ENCODE assay signal across 8 mouse cellular contexts in the genomic region with DNA sequence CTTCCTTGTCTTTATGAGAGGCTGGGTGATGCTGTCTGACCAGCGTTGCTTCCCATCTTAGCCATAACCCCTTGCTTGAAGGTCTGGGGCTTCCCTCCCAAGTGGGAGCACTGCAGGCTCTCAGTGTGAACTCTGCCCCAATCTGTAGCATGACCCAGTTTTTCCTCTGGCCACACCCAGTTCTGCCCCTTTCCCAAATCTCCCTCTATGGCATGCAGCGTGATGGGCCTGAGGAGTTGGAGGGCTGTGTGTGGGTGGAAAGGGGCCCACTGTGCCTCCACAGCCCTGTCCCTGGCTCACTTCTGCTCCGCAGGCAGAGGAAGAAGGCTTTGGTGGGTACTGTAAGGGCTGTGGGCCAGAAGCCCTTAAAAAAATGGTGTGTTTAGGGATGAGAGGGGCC. TPM values are rescaled to one million over a fixed set of nuclear protein-coding genes. Genes with fewer than 3 reads are reported as not detected.
DNase-seq lines count a peak whose midpoint lies in the region; ATAC-seq lines count a peak whose summit lies in the region.

No protein-coding gene starts in this region.

- H3K9ac ChIP-seq in heart, embryonic 12.5 days = peak overlapping the region; percentile 93
- H3K9ac ChIP-seq in liver, embryonic 16.5 days (ENCODE audit: low read depth, low read length) = peak overlapping the region; percentile 33

- no peaks in the 10 kb centered on the region for H3K27me3 ChIP-seq in heart, embryonic 12.5 days (replicated peaks)
- no peaks in the 10 kb centered on the region for H3K27me3 ChIP-seq in liver, embryonic 16.5 days (ENCODE audit: control insufficient read depth, insufficient read depth, low read depth, low read length)

- intact Hi-C loops in heart, postnatal 25 days (cut with DNase I) = loop anchor here (5.0 kb wide), 1 partner anchor 34 kb away; the partner anchor contains the start of gene Nop2
- intact Hi-C loops in gastrocnemius, postnatal 14 days (cut with DNase I; ENCODE audit: low total_unique reads) = no loop called here

- H3K4me2 ChIP-seq in heart, embryonic 12.5 days = peak overlapping the region; percentile 94
- peak overlapping the region; percentile 71 for H3K4me2 ChIP-seq in liver, embryonic 16.5 days (ENCODE audit: low read depth, low read length)

- peak overlapping the region; percentile 89 for H3K4me3 ChIP-seq in heart, embryonic 12.5 days
- H3K4me3 ChIP-seq in liver, embryonic 16.5 days (ENCODE audit: low read depth, low read length) = peak overlapping the region; percentile 75

- ATAC-seq in heart, embryonic 12.5 days (ENCODE audit: insufficient number of reproducible peaks, low FRiP score) = no peak
- no peak for ATAC-seq in liver, embryonic 16.5 days (ENCODE audit: low read depth)
- ATAC-seq in megakaryocyte progenitor cell, adult 5-6 weeks (replicated peaks; ENCODE audit: poor library complexity) = no peak

- no peaks in the 10 kb centered on the region for H3K9me3 ChIP-seq in heart, embryonic 12.5 days (replicated peaks)
- no peaks in the 10 kb centered on the region for H3K9me3 ChIP-seq in liver, embryonic 16.5 days (replicated peaks; ENCODE audit: control insufficient read depth, low read length)

- 40% methylated on average over 3 of the region's 3 CpGs for WGBS in heart, embryonic 12.5 days
- 56% methylated on average over 3 of the region's 3 CpGs for WGBS in liver, embryonic 16.5 days (ENCODE audit: insufficient replicate concordance)

- no peak overlapping the region for H3K27ac ChIP-seq in heart, embryonic 12.5 days (ENCODE audit: poor library complexity, severe bottlenecking)
- H3K27ac ChIP-seq in liver, embryonic 16.5 days (ENCODE audit: low read length) = peak overlapping the region; percentile 48

- peak; percentile 93 for DNase-seq in heart, adult 11 months
- no peak for DNase-seq in heart, postnatal 25 days (ENCODE audit: low spot score)
- DNase-seq in Muller cell, postnatal 12 days (ENCODE audit: inconsistent ontology term) = peak; percentile 44
- DNase-seq in gastrocnemius, postnatal 14 days = no peak
- no peak for DNase-seq in lung, postnatal 14 days

- H3K4me1 ChIP-seq in heart, embryonic 12.5 days (replicated peaks) = peaks cover 42% of the 10 kb centered on the region
- H3K4me1 ChIP-seq in liver, embryonic 16.5 days (ENCODE audit: control insufficient read depth, low read depth, low read length) = peaks cover 45% of the 10 kb centered on the region

- peaks cover 48% of the 10 kb centered on the region for H3K36me3 ChIP-seq in heart, embryonic 12.5 days
- H3K36me3 ChIP-seq in liver, embryonic 16.5 days (ENCODE audit: control insufficient read depth, insufficient read depth) = peaks cover 39% of the 10 kb centered on the region

RNA-seq across cellular contexts. Expression of gene Chd4, which starts 2.7 kb away (rescaled TPM):
- 100 to 1,000 TPM; 111 to 116 TPM for total RNA-seq in heart, postnatal 25 days (2021)
- 76.2 and 77.3 TPM in 2 replicates for polyA plus RNA-seq in heart, embryonic 12.5 days (2016; fragmentation: Nextera tagmentation; extraction: Ambion mirVana)
- polyA plus RNA-seq in liver, embryonic 16.5 days (2015; fragmentation: Nextera tagmentation; extraction: Ambion mirVana) = 18.2 and 22.9 TPM in 2 replicates
- total RNA-seq in megakaryocyte progenitor cell, adult 5-6 weeks (2015) = 85.7 and 91.6 TPM in 2 replicates
- 299 and 375 TPM in 2 replicates for total RNA-seq in megakaryocyte progenitor cell, adult 5-6 weeks (2017)
- total RNA-seq in gastrocnemius, postnatal 14 days (2021) = 10 to 100 TPM; 75.1 to 84.3 TPM

RNA-seq across cellular contexts. Expression of gene Lpar5, which starts 30.8 kb away (rescaled TPM):
- total RNA-seq in heart, postnatal 25 days (2021) = not detected
- polyA plus RNA-seq in heart, embryonic 12.5 days (2016; fragmentation: Nextera tagmentation; extraction: Ambion mirVana) = 0.24 and 0.31 TPM in 2 replicates
- 1.4 and 1.5 TPM in 2 replicates for polyA plus RNA-seq in liver, embryonic 16.5 days (2015; fragmentation: Nextera tagmentation; extraction: Ambion mirVana)
- 6.7 and 10.6 TPM in 2 replicates for total RNA-seq in megakaryocyte progenitor cell, adult 5-6 weeks (2015)
- 3.5 and 6.7 TPM in 2 replicates for total RNA-seq in megakaryocyte progenitor cell, adult 5-6 weeks (2017)
- total RNA-seq in gastrocnemius, postnatal 14 days (2021) = under 1 TPM in 1 of 2 experiments, not detected in 1; 0.24 TPM

RNA-seq across cellular contexts. Expression of gene Nop2, which starts 33.2 kb away (rescaled TPM):
- 10 to 100 TPM; 19.4 to 20.0 TPM for total RNA-seq in heart, postnatal 25 days (2021)
- 55.0 and 56.2 TPM in 2 replicates for polyA plus RNA-seq in heart, embryonic 12.5 days (2016; fragmentation: Nextera tagmentation; extraction: Ambion mirVana)
- polyA plus RNA-seq in liver, embryonic 16.5 days (2015; fragmentation: Nextera tagmentation; extraction: Ambion mirVana) = 25.2 and 25.3 TPM in 2 replicates
- 42.8 and 43.7 TPM in 2 replicates for total RNA-seq in megakaryocyte progenitor cell, adult 5-6 weeks (2015)
- total RNA-seq in megakaryocyte progenitor cell, adult 5-6 weeks (2017) = 82.3 and 83.8 TPM in 2 replicates
- total RNA-seq in gastrocnemius, postnatal 14 days (2021) = 10 to 100 TPM; 16.0 to 20.4 TPM

RNA-seq across cellular contexts. Expression of gene Iffo1, which starts 46.5 kb away (rescaled TPM):
- 10 to 100 TPM in 1 of 2 experiments, 1 to 10 TPM in 1; 7.1 to 12.0 TPM for total RNA-seq in heart, postnatal 25 days (2021)
- polyA plus RNA-seq in heart, embryonic 12.5 days (2016; fragmentation: Nextera tagmentation; extraction: Ambion mirVana) = 11.3 and 11.8 TPM in 2 replicates
- 3.0 and 4.2 TPM in 2 replicates for polyA plus RNA-seq in liver, embryonic 16.5 days (2015; fragmentation: Nextera tagmentation; extraction: Ambion mirVana)
- 14.3 and 18.1 TPM in 2 replicates for total RNA-seq in megakaryocyte progenitor cell, adult 5-6 weeks (2015)
- total RNA-seq in megakaryocyte progenitor cell, adult 5-6 weeks (2017) = 14.2 and 15.7 TPM in 2 replicates
- total RNA-seq in gastrocnemius, postnatal 14 days (2021) = 10 to 100 TPM; 24.0 to 28.7 TPM

RNA-seq across cellular contexts. Expression of gene Acrbp, which starts 49.0 kb away (rescaled TPM):
- total RNA-seq in heart, postnatal 25 days (2021) = 1 to 10 TPM; 2.5 to 4.1 TPM
- polyA plus RNA-seq in heart, embryonic 12.5 days (2016; fragmentation: Nextera tagmentation; extraction: Ambion mirVana) = 5.1 and 6.9 TPM in 2 replicates
- 2.0 and 4.5 TPM in 2 replicates for polyA plus RNA-seq in liver, embryonic 16.5 days (2015; fragmentation: Nextera tagmentation; extraction: Ambion mirVana)
- 8.1 and 9.5 TPM in 2 replicates for total RNA-seq in megakaryocyte progenitor cell, adult 5-6 weeks (2015)
- 3.6 and 5.8 TPM in 2 replicates for total RNA-seq in megakaryocyte progenitor cell, adult 5-6 weeks (2017)
- total RNA-seq in gastrocnemius, postnatal 14 days (2021) = 1 to 10 TPM; 1.4 to 2.5 TPM

Comparison
In these comparisons a context has a peak if more than half of its experiments do, and no peak if none do; other contexts are left out.
1. DNase-seq: peak in heart, adult 11 months (single experiment) and Muller cell, postnatal 12 days (single experiment); none in heart, postnatal 25 days (single experiment), gastrocnemius, postnatal 14 days (single experiment) and lung, postnatal 14 days (single experiment).